Mouse (Mus musculus) right cerebral cortex, postnatal 4 days (tissue): ENCODE results near the gene Arsb.

Source experiments
- DNase-seq: peaks from one replicate; pipeline ENCODE4 v3.0.0-alpha.2; 2022

Gene Arsb

GRCm38 (mm10) chr13:93894105-93894504 is 122.7 kb downstream of the Arsb start:
- DNase-seq, result no peak

- DNase-seq, result no peak
Measured at GRCm38 (mm10) chr13:93895430-93895829, 124.0 kb downstream of the Arsb start.

GRCm38 (mm10) chr13:93897943-93898826 is 126.8 kb downstream of the Arsb start:
- no peak for DNase-seq

GRCm38 (mm10) chr13:93899378-93900256 is 128.2 kb downstream of the Arsb start:
- no peak for DNase-seq

- no peak for DNase-seq
Measured at GRCm38 (mm10) chr13:93900934-93901626, 129.7 kb downstream of the Arsb start.

- DNase-seq, result no peak
Measured at GRCm38 (mm10) chr13:93902126-93902525, 130.7 kb downstream of the Arsb start.

GRCm38 (mm10) chr13:93906552-93907245 is 135.3 kb downstream of the Arsb start:
- DNase-seq, result no peak

GRCm38 (mm10) chr13:93907971-93908370 is 136.5 kb downstream of the Arsb start:
- no peak for DNase-seq

- no peak for DNase-seq
Measured at GRCm38 (mm10) chr13:93909847-93910246, 138.4 kb downstream of the Arsb start.

GRCm38 (mm10) chr13:93911037-93911436 is 139.6 kb downstream of the Arsb start:
- no peak for DNase-seq

GRCm38 (mm10) chr13:93912326-93912915 is 141.0 kb downstream of the Arsb start:
- DNase-seq, result no peak

GRCm38 (mm10) chr13:93914206-93914605 is 142.8 kb downstream of the Arsb start:
- no peak for DNase-seq

GRCm38 (mm10) chr13:93915641-93916570 is 144.5 kb downstream of the Arsb start:
- no peak for DNase-seq

- DNase-seq, result no peak
Measured at GRCm38 (mm10) chr13:93919536-93919935, 148.1 kb downstream of the Arsb start.

GRCm38 (mm10) chr13:93920080-93920785 is 148.8 kb downstream of the Arsb start:
- no peak for DNase-seq

- no peak for DNase-seq
Measured at GRCm38 (mm10) chr13:93920786-93921300, 149.4 kb downstream of the Arsb start.

- no peak for DNase-seq
Measured at GRCm38 (mm10) chr13:93921831-93922565, 150.6 kb downstream of the Arsb start.

GRCm38 (mm10) chr13:93922566-93922910 is 151.1 kb downstream of the Arsb start:
- DNase-seq, result no peak

GRCm38 (mm10) chr13:93924735-93925432 is 153.5 kb downstream of the Arsb start:
- DNase-seq, result no peak
